Mouse (Mus musculus): ENCODE measurements at regions not wholly inside any gene's neighbourhood (a gene's known extent, or its start where the extent isn't known, plus 50 kb on each side); places are given as distances from the start of the nearest gene placed in this dataset.

- no peak overlapping the region for H3K4me3 ChIP-seq
- peaks cover 3% of the 10 kb centered on the region; the same call in 1 of the 2 replicates for H3K9me3 ChIP-seq (replicated peaks)
- H3K4me1 ChIP-seq (replicated peaks): peaks cover 10% of the 10 kb centered on the region
- H3K27me3 ChIP-seq (replicated peaks): 0 out of 2 replicates have a peak, but pooled peaks cover 3% of the 10 kb centered on the region
- H3K27ac ChIP-seq (ENCODE audit: poor library complexity, severe bottlenecking): no peak overlapping the region
- ATAC-seq (ENCODE audit: insufficient number of reproducible peaks, low FRiP score): no peak
- no peak overlapping the region for H3K9ac ChIP-seq
- no peak overlapping the region for H3K4me2 ChIP-seq
- WGBS: 91% methylated on average over 4 of the region's 4 CpGs
- H3K36me3 ChIP-seq: no peaks in the 10 kb centered on the region
Measured at GRCm38 (mm10) chr16:30163303-30163702, 99.1 kb downstream of the Hes1 start.

- Histone ChIP-seq H3K4me2 (no peak overlapping the region), H3K4me3 (no peak overlapping the region), H3K9ac (no peak overlapping the region), H3K36me3 (no peaks in the 10 kb centered on the region), H3K27ac (ENCODE audit: poor library complexity, severe bottlenecking) (no peak overlapping the region), H3K27me3 (replicated peaks) (peaks cover 7% of the 10 kb centered on the region; the same call in 1 of the 2 replicates), H3K4me1 (replicated peaks) (peaks cover 3% of the 10 kb centered on the region), H3K9me3 (replicated peaks) (0 out of 2 replicates have a peak, but pooled peaks cover 3% of the 10 kb centered on the region)
- no peak for ATAC-seq (ENCODE audit: insufficient number of reproducible peaks, low FRiP score)
- 63% methylated on average over 3 of the region's 3 CpGs for WGBS
Measured at GRCm38 (mm10) chr16:30165667-30166180, 101.5 kb downstream of the Hes1 start.

- Histone ChIP-seq H3K4me3 (no peak overlapping the region), H3K27me3 (replicated peaks) (peaks cover 4% of the 10 kb centered on the region; the same call in 1 of the 2 replicates), H3K9me3 (replicated peaks) (no peaks in the 10 kb centered on the region), H3K4me1 (replicated peaks) (peaks cover 8% of the 10 kb centered on the region; the same call in 1 of the 2 replicates), H3K36me3 (no peaks in the 10 kb centered on the region), H3K9ac (no peak overlapping the region), H3K4me2 (no peak overlapping the region), H3K27ac (ENCODE audit: poor library complexity, severe bottlenecking) (no peak overlapping the region)
- ATAC-seq (ENCODE audit: insufficient number of reproducible peaks, low FRiP score): no peak
- 69% methylated on average over 24 of the region's 24 CpGs for WGBS
Measured at GRCm38 (mm10) chr16:30171381-30172079, 95.8 kb downstream of the Cpn2 start.

GRCm38 (mm10) chr16:30172136-30172731 lies 95.1 kb downstream of the Cpn2 start:
- Histone ChIP-seq H3K4me1 (replicated peaks) (peaks cover 8% of the 10 kb centered on the region; the same call in 1 of the 2 replicates), H3K9me3 (replicated peaks) (no peaks in the 10 kb centered on the region), H3K4me3 (no peak overlapping the region), H3K4me2 (no peak overlapping the region), H3K27me3 (replicated peaks) (peaks cover 4% of the 10 kb centered on the region; the same call in 1 of the 2 replicates), H3K27ac (ENCODE audit: poor library complexity, severe bottlenecking) (no peak overlapping the region), H3K36me3 (no peaks in the 10 kb centered on the region), H3K9ac (no peak overlapping the region)
- WGBS: 72% methylated on average over 13 of the region's 13 CpGs
- ATAC-seq (ENCODE audit: insufficient number of reproducible peaks, low FRiP score): no peak

- 38% methylated on average over 9 of the region's 9 CpGs for WGBS
- Histone ChIP-seq H3K27ac (ENCODE audit: poor library complexity, severe bottlenecking) (no peak overlapping the region), H3K4me1 (replicated peaks) (peaks cover 8% of the 10 kb centered on the region; the same call in 1 of the 2 replicates), H3K27me3 (replicated peaks) (peaks cover 4% of the 10 kb centered on the region; the same call in 1 of the 2 replicates), H3K4me3 (no peak overlapping the region), H3K9me3 (replicated peaks) (no peaks in the 10 kb centered on the region), H3K4me2 (no peak overlapping the region), H3K9ac (no peak overlapping the region), H3K36me3 (no peaks in the 10 kb centered on the region)
- peak; percentile 34; the same call in 1 of the 2 replicates for ATAC-seq (ENCODE audit: insufficient number of reproducible peaks, low FRiP score)
Measured at GRCm38 (mm10) chr16:30172798-30173202, 94.5 kb downstream of the Cpn2 start.

GRCm38 (mm10) chr16:30173953-30174874 lies 93.1 kb downstream of the Cpn2 start:
- Histone ChIP-seq H3K27me3 (replicated peaks) (peaks cover 4% of the 10 kb centered on the region; the same call in 1 of the 2 replicates), H3K36me3 (no peaks in the 10 kb centered on the region), H3K27ac (ENCODE audit: poor library complexity, severe bottlenecking) (no peak overlapping the region), H3K9me3 (replicated peaks) (no peaks in the 10 kb centered on the region), H3K4me1 (replicated peaks) (peaks cover 8% of the 10 kb centered on the region), H3K4me3 (no peak overlapping the region), H3K9ac (no peak overlapping the region), H3K4me2 (no peak overlapping the region)
- WGBS: 62% methylated on average over 8 of the region's 8 CpGs
- ATAC-seq (ENCODE audit: insufficient number of reproducible peaks, low FRiP score): no peak

- Histone ChIP-seq H3K4me3 (no peak overlapping the region), H3K9ac (no peak overlapping the region), H3K4me1 (replicated peaks) (peaks cover 16% of the 10 kb centered on the region), H3K27ac (ENCODE audit: poor library complexity, severe bottlenecking) (no peak overlapping the region), H3K27me3 (replicated peaks) (no peaks in the 10 kb centered on the region), H3K9me3 (replicated peaks) (no peaks in the 10 kb centered on the region), H3K4me2 (no peak overlapping the region), H3K36me3 (no peaks in the 10 kb centered on the region)
- no peak for ATAC-seq (ENCODE audit: insufficient number of reproducible peaks, low FRiP score)
- WGBS: 89% methylated on average over 5 of the region's 5 CpGs
Measured at GRCm38 (mm10) chr16:30176306-30176705, 91.0 kb downstream of the Cpn2 start.

GRCm38 (mm10) chr16:30177769-30178168 lies 89.5 kb downstream of the Cpn2 start:
- ATAC-seq (ENCODE audit: insufficient number of reproducible peaks, low FRiP score): no peak
- Histone ChIP-seq H3K27ac (ENCODE audit: poor library complexity, severe bottlenecking) (no peak overlapping the region), H3K4me3 (no peak overlapping the region)

GRCm38 (mm10) chr16:30178596-30178995 lies 88.7 kb downstream of the Cpn2 start:
- peaks cover 8% of the 10 kb centered on the region for H3K4me1 ChIP-seq (replicated peaks)
- H3K9me3 ChIP-seq (replicated peaks): no peaks in the 10 kb centered on the region
- no peaks in the 10 kb centered on the region for H3K36me3 ChIP-seq
- H3K9ac ChIP-seq: no peak overlapping the region
- H3K27ac ChIP-seq (ENCODE audit: poor library complexity, severe bottlenecking): no peak overlapping the region
- 62% methylated on average over 6 of the region's 6 CpGs for WGBS
- ATAC-seq (ENCODE audit: insufficient number of reproducible peaks, low FRiP score): no peak
- H3K4me2 ChIP-seq: no peak overlapping the region
- H3K4me3 ChIP-seq: no peak overlapping the region
- H3K27me3 ChIP-seq (replicated peaks): no peaks in the 10 kb centered on the region

More at GRCm38 (mm10) chr16:30177769-30178168, 89.5 kb downstream of the Cpn2 start:
- Histone ChIP-seq H3K4me2 (no peak overlapping the region), H3K9ac (no peak overlapping the region), H3K36me3 (no peaks in the 10 kb centered on the region), H3K4me1 (replicated peaks) (peaks cover 8% of the 10 kb centered on the region), H3K9me3 (replicated peaks) (no peaks in the 10 kb centered on the region), H3K27me3 (replicated peaks) (no peaks in the 10 kb centered on the region)
- 92% methylated on average over 7 of the region's 7 CpGs for WGBS

GRCm38 (mm10) chr16:30179504-30179976 lies 87.8 kb downstream of the Cpn2 start:
- no peak overlapping the region for H3K4me3 ChIP-seq
- no peaks in the 10 kb centered on the region for H3K9me3 ChIP-seq (replicated peaks)
- 44% methylated on average over 5 of the region's 5 CpGs for WGBS
- ATAC-seq (ENCODE audit: insufficient number of reproducible peaks, low FRiP score): no peak
- H3K4me2 ChIP-seq: no peak overlapping the region
- no peaks in the 10 kb centered on the region for H3K36me3 ChIP-seq
- no peak overlapping the region for H3K27ac ChIP-seq (ENCODE audit: poor library complexity, severe bottlenecking)
- peaks cover 13% of the 10 kb centered on the region for H3K4me1 ChIP-seq (replicated peaks)
- no peaks in the 10 kb centered on the region for H3K27me3 ChIP-seq (replicated peaks)
- H3K9ac ChIP-seq: no peak overlapping the region

Measured in heart, embryonic 12.5 days (tissue).